Mouse (Mus musculus): ENCODE measurements around the gene Tuba1a. TPM values are rescaled to one million over a fixed set of nuclear protein-coding genes. Genes with fewer than 3 reads are reported as not detected.

The Tuba1a gene
- polyA plus RNA-seq, 1 experiment from 2014 or later = 1,118 TPM

GRCm38 (mm10) chr15:98971111-98971510, 17.6 kb upstream of the Tuba1a start:
- Histone ChIP-seq H3K9me3 (replicated peaks) (no peaks in the 10 kb centered on the region), H3K4me1 (replicated peaks) (peaks cover 27% of the 10 kb centered on the region), H3K27me3 (replicated peaks) (no peaks in the 10 kb centered on the region), H3K4me3 (no peak overlapping the region), H3K27ac (ENCODE audit: poor library complexity, severe bottlenecking) (no peak overlapping the region), H3K36me3 (no peaks in the 10 kb centered on the region), H3K9ac (no peak overlapping the region), H3K4me2 (no peak overlapping the region)
- WGBS = 44% methylated on average over 4 of the region's 4 CpGs
- no peak for ATAC-seq (ENCODE audit: insufficient number of reproducible peaks, low FRiP score)

GRCm38 (mm10) chr15:98969372-98970101, 16.0 kb upstream of the Tuba1a start:
- Histone ChIP-seq H3K4me1 (replicated peaks) (peaks cover 27% of the 10 kb centered on the region), H3K4me3 (no peak overlapping the region), H3K9me3 (replicated peaks) (no peaks in the 10 kb centered on the region), H3K9ac (no peak overlapping the region), H3K27ac (ENCODE audit: poor library complexity, severe bottlenecking) (peak overlapping the region; percentile 8; the same call in 1 of the 2 replicates), H3K4me2 (peak overlapping the region; percentile 32; the same call in 1 of the 2 replicates), H3K27me3 (replicated peaks) (no peaks in the 10 kb centered on the region), H3K36me3 (no peaks in the 10 kb centered on the region)
- ATAC-seq (ENCODE audit: insufficient number of reproducible peaks, low FRiP score) = no peak
- 24% methylated on average over 16 of the region's 16 CpGs for WGBS

- Histone ChIP-seq H3K9ac (peak overlapping the region; percentile 4; the same call in 1 of the 2 replicates), H3K27me3 (replicated peaks) (no peaks in the 10 kb centered on the region), H3K36me3 (no peaks in the 10 kb centered on the region), H3K9me3 (replicated peaks) (no peaks in the 10 kb centered on the region), H3K4me2 (peak overlapping the region; percentile 32), H3K27ac (ENCODE audit: poor library complexity, severe bottlenecking) (no peak overlapping the region), H3K4me1 (replicated peaks) (peaks cover 27% of the 10 kb centered on the region), H3K4me3 (no peak overlapping the region)
- peak; percentile 45; the same call in 1 of the 2 replicates for ATAC-seq (ENCODE audit: insufficient number of reproducible peaks, low FRiP score)
- 10% methylated on average over 12 of the region's 12 CpGs for WGBS
Measured at GRCm38 (mm10) chr15:98968701-98969371, 15.3 kb upstream of the Tuba1a start.

GRCm38 (mm10) chr15:98959531-98959930, 6.0 kb upstream of the Tuba1a start:
- WGBS = 41% methylated on average over 3 of the region's 3 CpGs
- H3K36me3 ChIP-seq = no peaks in the 10 kb centered on the region
- H3K4me3 ChIP-seq = no peak overlapping the region
- no peaks in the 10 kb centered on the region for H3K27me3 ChIP-seq (replicated peaks)
- no peak overlapping the region for H3K27ac ChIP-seq (ENCODE audit: poor library complexity, severe bottlenecking)
- no peak overlapping the region for H3K9ac ChIP-seq
- peaks cover 9% of the 10 kb centered on the region for H3K4me1 ChIP-seq (replicated peaks)
- no peak overlapping the region for H3K4me2 ChIP-seq
- H3K9me3 ChIP-seq (replicated peaks) = no peaks in the 10 kb centered on the region
- no peak for ATAC-seq (ENCODE audit: insufficient number of reproducible peaks, low FRiP score)

GRCm38 (mm10) chr15:98958901-98959420, 5.5 kb upstream of the Tuba1a start:
- no peak for ATAC-seq (ENCODE audit: insufficient number of reproducible peaks, low FRiP score)
- no peak overlapping the region for H3K4me2 ChIP-seq
- H3K9me3 ChIP-seq (replicated peaks) = no peaks in the 10 kb centered on the region
- no peaks in the 10 kb centered on the region for H3K36me3 ChIP-seq
- no peaks in the 10 kb centered on the region for H3K27me3 ChIP-seq (replicated peaks)
- peaks cover 14% of the 10 kb centered on the region for H3K4me1 ChIP-seq (replicated peaks)
- WGBS = 91% methylated on average over 4 of the region's 4 CpGs
- H3K27ac ChIP-seq (ENCODE audit: poor library complexity, severe bottlenecking) = no peak overlapping the region
- no peak overlapping the region for H3K9ac ChIP-seq
- no peak overlapping the region for H3K4me3 ChIP-seq

GRCm38 (mm10) chr15:98957475-98957874, 4.0 kb upstream of the Tuba1a start:
- no peaks in the 10 kb centered on the region for H3K36me3 ChIP-seq
- H3K4me2 ChIP-seq = no peak overlapping the region
- WGBS = 80% methylated on average over 5 of the region's 5 CpGs
- H3K9me3 ChIP-seq (replicated peaks) = no peaks in the 10 kb centered on the region
- H3K27ac ChIP-seq (ENCODE audit: poor library complexity, severe bottlenecking) = no peak overlapping the region
- H3K27me3 ChIP-seq (replicated peaks) = no peaks in the 10 kb centered on the region
- ATAC-seq (ENCODE audit: insufficient number of reproducible peaks, low FRiP score) = no peak
- H3K9ac ChIP-seq = no peak overlapping the region
- peaks cover 15% of the 10 kb centered on the region for H3K4me1 ChIP-seq (replicated peaks)
- no peak overlapping the region for H3K4me3 ChIP-seq

GRCm38 (mm10) chr15:98956000-98956399, 2.5 kb upstream of the Tuba1a start:
- Histone ChIP-seq H3K4me1 (replicated peaks) (peaks cover 21% of the 10 kb centered on the region), H3K9ac (no peak overlapping the region), H3K36me3 (peaks cover 2% of the 10 kb centered on the region; the same call in 1 of the 2 replicates), H3K4me2 (no peak overlapping the region), H3K27ac (ENCODE audit: poor library complexity, severe bottlenecking) (no peak overlapping the region), H3K27me3 (replicated peaks) (no peaks in the 10 kb centered on the region), H3K4me3 (no peak overlapping the region), H3K9me3 (replicated peaks) (no peaks in the 10 kb centered on the region)
- no peak for ATAC-seq (ENCODE audit: insufficient number of reproducible peaks, low FRiP score)
- WGBS = 89% methylated on average over 4 of the region's 4 CpGs

- H3K4me2 ChIP-seq = peak overlapping the region; percentile 59; the same call in 1 of the 2 replicates
- no peaks in the 10 kb centered on the region for H3K27me3 ChIP-seq (replicated peaks)
- H3K9me3 ChIP-seq (replicated peaks) = no peaks in the 10 kb centered on the region
- H3K4me3 ChIP-seq = no peak overlapping the region
- no peak overlapping the region for H3K9ac ChIP-seq
- WGBS = 88% methylated on average over 4 of the region's 4 CpGs
- peaks cover 21% of the 10 kb centered on the region for H3K4me1 ChIP-seq (replicated peaks)
- ATAC-seq (ENCODE audit: insufficient number of reproducible peaks, low FRiP score) = no peak
- no peak overlapping the region for H3K27ac ChIP-seq (ENCODE audit: poor library complexity, severe bottlenecking)
- peaks cover 5% of the 10 kb centered on the region; the same call in 1 of the 2 replicates for H3K36me3 ChIP-seq
Measured at GRCm38 (mm10) chr15:98955324-98955723, 1.8 kb upstream of the Tuba1a start.

GRCm38 (mm10) chr15:98954425-98955253, 1.1 kb upstream of the Tuba1a start:
- ATAC-seq (ENCODE audit: insufficient number of reproducible peaks, low FRiP score) = no peak
- Histone ChIP-seq H3K9ac (peak overlapping the region; percentile 24; the same call in 1 of the 2 replicates), H3K4me3 (peak overlapping the region; percentile 27), H3K27me3 (replicated peaks) (no peaks in the 10 kb centered on the region), H3K27ac (ENCODE audit: poor library complexity, severe bottlenecking) (peak overlapping the region; percentile 76), H3K36me3 (peaks cover 7% of the 10 kb centered on the region), H3K9me3 (replicated peaks) (no peaks in the 10 kb centered on the region), H3K4me2 (peak overlapping the region; percentile 59), H3K4me1 (replicated peaks) (peaks cover 19% of the 10 kb centered on the region)
- 28% methylated on average over 14 of the region's 14 CpGs for WGBS

- Histone ChIP-seq H3K9me3 (replicated peaks) (no peaks in the 10 kb centered on the region), H3K4me1 (replicated peaks) (peaks cover 18% of the 10 kb centered on the region), H3K9ac (peak overlapping the region; percentile 98), H3K4me2 (peak overlapping the region; percentile 90), H3K27me3 (replicated peaks) (no peaks in the 10 kb centered on the region), H3K4me3 (peak overlapping the region; percentile 99), H3K36me3 (peaks cover 14% of the 10 kb centered on the region), H3K27ac (ENCODE audit: poor library complexity, severe bottlenecking) (peak overlapping the region; percentile 99)
- WGBS = under 1% methylated on average over 41 of the region's 41 CpGs
- ATAC-seq (ENCODE audit: insufficient number of reproducible peaks, low FRiP score) = peak; percentile 80
Measured at GRCm38 (mm10) chr15:98952751-98953400, 627 bp downstream of the Tuba1a start.
